Mouse (Mus musculus) erythroblast, embryonic 14.5 days (primary cell): ENCODE data around the gene Rflnb. TPM values are rescaled to one million over a fixed set of nuclear protein-coding genes. Genes with fewer than 3 reads are reported as not detected.

Experiments used
- H3K27me3 ChIP-seq: 2 replicates; pipeline ENCODE4 v1.6.1; 2012; ENCODE audit warnings: inconsistent platforms; ENCODE audit not compliant: control insufficient read depth
- H3K36me3 ChIP-seq: 2 replicates; pipeline ENCODE4 v1.6.1; 2012; ENCODE audit warnings: mild to moderate bottlenecking, inconsistent platforms; ENCODE audit not compliant: control insufficient read depth
- H3K4me1 ChIP-seq: 2 replicates; pipeline ENCODE4 v1.6.1; 2012; ENCODE audit warnings: inconsistent platforms; ENCODE audit not compliant: control insufficient read depth
- H3K4me3 ChIP-seq: replicated peaks from 2 replicates; pipeline ENCODE3; 2012; ENCODE audit warnings: moderate library complexity, mild to moderate bottlenecking, inconsistent platforms
- H3K9me3 ChIP-seq: 2 replicates; pipeline ENCODE4 v1.6.1; 2012; ENCODE audit warnings: low read length, inconsistent platforms, mixed read lengths; ENCODE audit not compliant: control insufficient read depth
- GATA1 ChIP-seq: IDR thresholded peaks from 2 replicates; pipeline ENCODE4 v1.6.1; 2012; ENCODE audit warnings: low read length, inconsistent platforms, mixed read lengths
- TAL1 ChIP-seq: IDR thresholded peaks from 3 replicates; pipeline ENCODE4 v1.6.1; 2012; ENCODE audit warnings: low read length, inconsistent platforms, mixed read lengths
- polyA plus RNA-seq: library from polyadenylated mRNA; stranded (reverse); fragments of >175 nt; gene quantifications from 2 replicates; pipeline ENCODE4 v1.2.3, GENCODE M21; 2012

Rflnb gene
- polyA plus RNA-seq, 1 experiment: 0.06 TPM

DNA sequence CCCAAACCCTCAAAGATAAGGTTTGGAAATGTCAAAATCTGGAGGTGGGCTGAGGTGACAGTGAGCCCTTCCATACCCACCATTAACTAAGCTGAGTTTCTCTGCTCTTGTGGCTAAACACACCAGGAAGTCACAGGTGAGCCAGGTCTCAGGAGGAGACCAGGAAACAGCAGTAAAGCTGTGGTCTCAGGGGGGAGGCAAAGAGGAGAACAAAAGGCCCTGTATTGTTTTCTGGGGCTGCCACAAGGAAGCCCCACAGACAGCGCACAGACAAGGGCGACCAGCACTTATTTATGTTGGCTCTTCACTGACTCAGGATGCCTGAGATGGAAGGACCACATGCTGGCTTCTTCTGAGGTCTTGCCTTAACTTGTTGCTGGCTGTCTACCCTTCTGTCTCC, 47.2 kb downstream of the Rflnb start:
- no peak overlapping the region for H3K4me3 ChIP-seq
- TF ChIP-seq GATA1 (no peak), TAL1 (no peak)
- no peaks in the 10 kb centered on the region for H3K4me1 ChIP-seq
- no peaks in the 10 kb centered on the region for H3K9me3 ChIP-seq
- no peaks in the 10 kb centered on the region for H3K36me3 ChIP-seq
- no peaks in the 10 kb centered on the region for H3K27me3 ChIP-seq

DNA sequence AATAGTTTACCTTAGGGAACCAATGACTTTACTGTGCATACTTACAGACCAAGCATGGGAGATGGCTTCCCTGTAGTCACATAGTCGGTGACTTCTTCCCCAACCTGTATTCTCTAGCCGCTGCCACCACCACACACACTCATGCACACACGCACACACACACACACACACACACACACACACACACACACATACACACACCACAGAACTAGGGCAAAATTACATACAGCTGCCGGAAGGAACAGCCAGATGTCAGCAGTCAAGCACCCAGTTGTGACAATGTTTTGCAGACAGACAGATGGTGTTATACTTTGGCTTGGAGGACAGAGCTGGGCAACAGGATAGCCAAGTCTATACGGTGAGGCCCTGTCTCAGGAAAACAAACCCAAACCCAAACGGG, 49.5 kb downstream of the Rflnb start:
- peaks cover 1% of the 10 kb centered on the region; the same call in 1 of the 2 replicates for H3K27me3 ChIP-seq
- TF ChIP-seq TAL1 (no peak), GATA1 (no peak)

DNA sequence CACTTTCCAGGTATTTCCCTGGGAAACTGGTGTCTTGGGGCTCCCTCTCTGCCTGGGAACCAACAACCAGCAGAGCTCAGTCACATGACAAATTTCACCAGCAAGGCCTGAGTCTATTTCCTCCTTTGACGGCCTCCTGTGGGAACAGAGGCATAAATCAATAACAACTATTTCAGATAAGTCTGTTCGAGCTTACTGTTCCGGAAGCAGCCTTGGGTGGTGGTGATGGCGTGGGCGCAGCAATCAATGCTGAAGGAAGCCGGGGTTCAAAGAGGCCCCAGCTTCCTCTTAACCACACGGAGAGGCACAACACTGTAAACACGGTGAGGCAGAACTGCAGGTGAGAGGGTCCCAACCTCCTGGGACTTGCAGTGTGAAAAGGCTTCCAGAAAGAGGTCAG, 50.8 kb downstream of the Rflnb start:
- no peaks in the 10 kb centered on the region for H3K4me1 ChIP-seq
- H3K4me3 ChIP-seq: no peak overlapping the region
- H3K27me3 ChIP-seq: peaks cover 2% of the 10 kb centered on the region; the same call in 1 of the 2 replicates
- TF ChIP-seq TAL1 (no peak), GATA1 (no peak)
- H3K9me3 ChIP-seq: no peaks in the 10 kb centered on the region; the same call in 1 of the 2 replicates
- H3K36me3 ChIP-seq: no peaks in the 10 kb centered on the region

More for the DNA sequence above, 49.5 kb downstream of the Rflnb start:
- no peaks in the 10 kb centered on the region for H3K36me3 ChIP-seq
- H3K4me1 ChIP-seq: no peaks in the 10 kb centered on the region
- no peak overlapping the region for H3K4me3 ChIP-seq
- H3K9me3 ChIP-seq: no peaks in the 10 kb centered on the region; the same call in 1 of the 2 replicates

DNA sequence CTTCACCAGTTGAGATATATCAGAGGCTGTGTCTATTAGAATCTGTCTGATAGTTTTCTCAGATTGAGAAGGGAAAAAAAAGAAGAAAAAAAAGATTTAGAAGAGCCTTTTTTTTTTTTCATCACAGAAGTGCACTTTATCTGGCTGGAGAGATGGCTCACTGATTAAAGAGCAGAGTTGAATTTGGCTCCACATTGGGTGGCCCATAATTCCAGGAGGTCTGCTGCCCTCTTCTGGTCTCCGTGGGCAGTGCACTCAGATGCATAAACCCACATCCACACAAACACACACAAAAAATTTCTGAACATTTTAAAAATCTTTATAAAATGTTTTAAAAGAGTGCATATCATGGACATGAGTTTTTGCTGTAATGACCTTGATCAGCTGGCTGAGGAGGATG, 53.6 kb downstream of the Rflnb start:
- no peak for TF ChIP-seq GATA1
- TF ChIP-seq TAL1: no peak
- no peak overlapping the region for H3K4me3 ChIP-seq
- H3K36me3 ChIP-seq: no peaks in the 10 kb centered on the region
- peaks cover 2% of the 10 kb centered on the region; the same call in 1 of the 2 replicates for H3K27me3 ChIP-seq
- no peaks in the 10 kb centered on the region for H3K4me1 ChIP-seq
- no peaks in the 10 kb centered on the region; the same call in 1 of the 2 replicates for H3K9me3 ChIP-seq

DNA sequence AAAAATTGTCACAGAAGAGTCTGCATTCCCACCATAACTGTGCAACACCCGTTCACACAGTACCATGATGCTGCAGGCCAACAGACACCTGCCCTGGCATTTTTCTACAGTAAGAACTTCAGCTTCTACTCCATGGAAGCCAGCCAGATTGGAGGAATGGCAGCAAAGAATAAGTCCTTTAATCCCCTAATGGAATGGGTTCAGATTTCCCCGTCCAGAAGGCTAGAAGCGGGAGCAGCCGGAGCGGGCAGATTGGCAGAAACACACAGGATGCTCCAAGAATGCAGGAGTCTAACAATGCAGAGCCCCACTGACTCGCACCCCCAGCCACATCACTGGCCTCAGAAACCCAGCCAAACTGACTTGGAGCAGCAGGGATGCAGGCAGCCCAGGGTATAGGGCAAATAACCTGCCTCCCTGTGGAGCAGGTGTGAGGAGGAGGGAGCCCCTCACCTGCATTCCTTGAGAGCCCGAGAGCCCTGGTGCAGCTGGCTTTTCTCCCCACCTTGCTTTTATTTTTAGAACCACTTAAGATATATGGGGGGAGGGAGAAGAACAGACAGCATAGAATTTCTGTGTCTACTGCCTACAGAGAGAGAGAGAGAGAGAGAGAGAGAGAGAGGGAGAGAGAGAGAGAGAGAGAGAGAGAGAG, 54.5 kb downstream of the Rflnb start:
- H3K4me3 ChIP-seq: no peak overlapping the region
- no peaks in the 10 kb centered on the region; the same call in 1 of the 2 replicates for H3K9me3 ChIP-seq
- no peaks in the 10 kb centered on the region for H3K4me1 ChIP-seq
- no peaks in the 10 kb centered on the region for H3K36me3 ChIP-seq
- peaks cover 3% of the 10 kb centered on the region for H3K27me3 ChIP-seq
- TF ChIP-seq TAL1: no peak
- no peak for TF ChIP-seq GATA1

DNA sequence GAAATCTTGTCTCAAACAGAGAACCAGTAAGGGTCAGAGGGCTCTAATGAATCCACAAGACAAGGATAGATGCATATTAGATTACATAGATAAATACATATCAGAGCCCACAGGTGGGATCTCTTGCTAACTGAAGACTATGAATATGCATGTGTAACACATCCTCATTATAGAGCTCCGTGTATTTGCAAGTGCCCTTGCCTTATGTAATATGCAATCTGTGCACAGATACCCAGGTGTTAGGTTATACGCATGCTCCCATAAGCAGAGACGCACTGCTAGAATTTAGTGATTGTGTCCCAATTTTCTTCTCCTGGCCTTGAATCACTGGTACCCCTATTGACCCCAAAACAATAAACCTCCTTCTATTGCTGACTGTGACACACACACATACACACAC, 55.4 kb downstream of the Rflnb start:
- Histone ChIP-seq H3K36me3 (no peaks in the 10 kb centered on the region), H3K27me3 (peaks cover 12% of the 10 kb centered on the region), H3K4me1 (no peaks in the 10 kb centered on the region), H3K9me3 (no peaks in the 10 kb centered on the region; the same call in 1 of the 2 replicates), H3K4me3 (no peak overlapping the region)
- TF ChIP-seq TAL1 (no peak), GATA1 (no peak)

DNA sequence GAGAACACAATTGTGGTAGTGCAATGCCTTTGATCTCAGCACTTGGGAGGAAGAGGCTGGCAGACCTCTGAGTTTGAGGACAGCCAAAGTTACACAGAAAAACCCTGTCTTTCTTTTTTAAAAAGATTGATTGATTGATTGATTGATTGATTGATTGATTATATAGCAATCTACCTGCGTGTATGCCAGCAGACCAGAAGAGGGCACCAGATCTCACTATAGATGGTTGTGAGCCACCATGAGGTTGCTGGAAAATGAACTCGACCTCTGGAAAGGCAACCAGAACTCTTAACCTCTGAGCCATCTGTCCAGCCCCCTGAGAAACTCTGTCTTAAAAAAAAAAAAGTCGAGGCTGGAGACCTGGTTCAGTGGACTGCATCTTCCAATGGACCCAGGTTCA, 57.0 kb downstream of the Rflnb start:
- TF ChIP-seq TAL1 (no peak), GATA1 (no peak)
- Histone ChIP-seq H3K9me3 (no peaks in the 10 kb centered on the region; the same call in 1 of the 2 replicates), H3K36me3 (no peaks in the 10 kb centered on the region), H3K4me3 (no peak overlapping the region), H3K27me3 (peaks cover 27% of the 10 kb centered on the region), H3K4me1 (peaks cover 7% of the 10 kb centered on the region)

Other genes with a start within 250 kb of the Rflnb start
- gene Doc2b, start 231.7 kb downstream of the Rflnb start, polyA plus RNA-seq: not detected in 2 replicates
- gene Rph3al, start 89.4 kb downstream of the Rflnb start, polyA plus RNA-seq: not detected in 2 replicates
- not detected in 2 replicates for gene 1700016K19Rik, start 27.9 kb downstream of the Rflnb start, polyA plus RNA-seq
- 1.0 and 1.8 TPM in 2 replicates for gene Vps53, start 151.9 kb upstream of the Rflnb start, polyA plus RNA-seq
- gene Fam57a, start 151.9 kb upstream of the Rflnb start, polyA plus RNA-seq: not detected in 2 replicates
- gene Dbil5, start 189.8 kb upstream of the Rflnb start, polyA plus RNA-seq: not detected in 2 replicates
- 0.04 and 0.07 TPM in 2 replicates for gene Gemin4, start 189.9 kb upstream of the Rflnb start, polyA plus RNA-seq
- gene Mrm3, start 215.9 kb upstream of the Rflnb start, polyA plus RNA-seq: 0.77 and 0.79 TPM in 2 replicates
- 0.15 and 0.16 TPM in 2 replicates for gene Glod4, start 215.9 kb upstream of the Rflnb start, polyA plus RNA-seq